Comparison of ENCODE assay signal across 20 mouse cellular contexts in genomic region chr6:97449806-97450205, GRCm38 (mm10).
A peak's percentile ranks its signal among the peaks of the same experiment; 100 is the strongest.
DNase-seq lines count a peak whose midpoint lies in the region; ATAC-seq and TF ChIP-seq lines count a peak whose summit lies in the region.
"Had no signal": no experiment of that assay in that cellular context is flagged by ENCODE, and none has a peak within 500 bp of the region (broad histone marks: within the 10 kb centered on the region; RNA-seq: fewer than 3 reads in every experiment).

No protein-coding gene starts in this region.

- H3K9ac ChIP-seq in heart, embryonic 12.5 days = no peak overlapping the region
- H3K9ac ChIP-seq in liver, adult 2 months (ENCODE audit: low read depth, low read length) = no peak overlapping the region
- no peak overlapping the region for H3K9ac ChIP-seq in liver, embryonic 11.5 days (ENCODE audit: low read depth, low read length)
- no peak overlapping the region for H3K9ac ChIP-seq in hindbrain, embryonic 16.5 days (ENCODE audit: low read depth, low read length)
- H3K9ac ChIP-seq: heart, embryonic 15.5 days; neural tube, embryonic 15.5 days had no signal

- no peak overlapping the region for H3K4me3 ChIP-seq in heart, embryonic 12.5 days
- no peak overlapping the region for H3K4me3 ChIP-seq in liver, adult 2 months (ENCODE audit: insufficient read depth, low read depth, low read length)
- no peak overlapping the region for H3K4me3 ChIP-seq in liver, embryonic 11.5 days (ENCODE audit: low read depth, low read length)
- no peak overlapping the region for H3K4me3 ChIP-seq in brown adipose tissue, adult 24 weeks (ENCODE audit: insufficient read depth, low read depth, low read length)
- no peak overlapping the region for H3K4me3 ChIP-seq in hindbrain, embryonic 16.5 days (ENCODE audit: low read length)
- H3K4me3 ChIP-seq: heart, embryonic 15.5 days; neural tube, embryonic 15.5 days had no signal

- no peak for TF ChIP-seq CTCF in liver, adult 2 months (IDR thresholded peaks at IDR 0.05; ENCODE audit: low read depth, low read length)

- DNase-seq in heart, adult 18-20 months = peak; percentile 55 to 78
- peak; percentile 46 for DNase-seq in liver, adult 2 months (ENCODE audit: extremely low read depth, low read depth, low spot score)
- DNase-seq in liver, embryonic 11.5 days (ENCODE audit: low spot score) = no peak
- peak; percentile 96 for DNase-seq in adipocyte (ENCODE audit: low spot score)
- DNase-seq: adrenal gland, adult 2 months; cerebellum, adult 11-12 months; cerebellum, postnatal 25 days; embryo, embryonic 11 days; gastrocnemius, postnatal 36 days; layer of hippocampus, postnatal 36 days; thymus, adult 2 months had no signal

- no peak overlapping the region for H3K4me2 ChIP-seq in heart, embryonic 12.5 days
- H3K4me2 ChIP-seq in liver, embryonic 11.5 days = no peak overlapping the region
- no peak overlapping the region for H3K4me2 ChIP-seq in hindbrain, embryonic 16.5 days (ENCODE audit: low read length)
- H3K4me2 ChIP-seq: heart, embryonic 15.5 days; neural tube, embryonic 15.5 days had no signal

- H3K36me3 ChIP-seq in heart, embryonic 12.5 days = no peaks in the 10 kb centered on the region
- no peaks in the 10 kb centered on the region for H3K36me3 ChIP-seq in liver, adult 2 months (ENCODE audit: control insufficient read depth, insufficient read depth, low read length)
- no peaks in the 10 kb centered on the region for H3K36me3 ChIP-seq in liver, embryonic 11.5 days (ENCODE audit: control insufficient read depth, insufficient read depth, low read length)
- H3K36me3 ChIP-seq in hindbrain, embryonic 16.5 days (ENCODE audit: control insufficient read depth, insufficient read depth, low read length) = no peaks in the 10 kb centered on the region
- H3K36me3 ChIP-seq: heart, embryonic 15.5 days; neural tube, embryonic 15.5 days had no signal

- H3K79me2 ChIP-seq in liver, adult 2 months (ENCODE audit: control insufficient read depth, insufficient read depth, low read length) = no peaks in the 10 kb centered on the region; the same call in 1 of the 2 replicates

- H3K27me3 ChIP-seq in heart, embryonic 12.5 days (replicated peaks) = no peaks in the 10 kb centered on the region
- no peaks in the 10 kb centered on the region for H3K27me3 ChIP-seq in liver, adult 2 months (ENCODE audit: control insufficient read depth, insufficient read depth, low read length)
- no peaks in the 10 kb centered on the region for H3K27me3 ChIP-seq in liver, embryonic 11.5 days (replicated peaks; ENCODE audit: control insufficient read depth, insufficient read depth, low read length)
- H3K27me3 ChIP-seq in hindbrain, embryonic 16.5 days (replicated peaks; ENCODE audit: control insufficient read depth, insufficient read depth, low read length) = no peaks in the 10 kb centered on the region
- H3K27me3 ChIP-seq: heart, embryonic 15.5 days; neural tube, embryonic 15.5 days had no signal

- TF ChIP-seq POLR2A in liver, adult 2 months (IDR thresholded peaks at IDR 0.05; ENCODE audit: extremely low read depth, insufficient read depth, low read length) = no peak

- no peak overlapping the region for H3K27ac ChIP-seq in heart, embryonic 12.5 days (ENCODE audit: poor library complexity, severe bottlenecking)
- no peak overlapping the region for H3K27ac ChIP-seq in liver, adult 2 months (replicated peaks; ENCODE audit: insufficient read depth, low read depth, low read length)
- H3K27ac ChIP-seq in liver, embryonic 11.5 days (ENCODE audit: low read depth, low read length) = no peak overlapping the region
- peak overlapping the region; percentile 46 for H3K27ac ChIP-seq in brown adipose tissue, adult 24 weeks (replicated peaks; ENCODE audit: low read depth, low read length)
- no peak overlapping the region for H3K27ac ChIP-seq in hindbrain, embryonic 16.5 days (ENCODE audit: low read depth, low read length)
- H3K27ac ChIP-seq: heart, embryonic 15.5 days; hindbrain, postnatal 0 days; neural tube, embryonic 15.5 days had no signal

- WGBS in heart, embryonic 12.5 days = 82% methylated on average over 2 of the region's 2 CpGs
- WGBS in liver, adult 2 months = 72% methylated on average over 2 of the region's 2 CpGs
- 82% methylated on average over 2 of the region's 2 CpGs for WGBS in liver, embryonic 11.5 days
- 84% methylated on average over 2 of the region's 2 CpGs for WGBS in hindbrain, embryonic 16.5 days

- no peak for ATAC-seq in heart, embryonic 12.5 days (ENCODE audit: insufficient number of reproducible peaks, low FRiP score)
- no peak for ATAC-seq in liver, embryonic 11.5 days (replicated peaks; ENCODE audit: low FRiP score)
- ATAC-seq in erythroid progenitor cell, adult 5-6 weeks (replicated peaks; ENCODE audit: low FRiP score, poor library complexity, severe bottlenecking) = no peak
- ATAC-seq in hindbrain, embryonic 16.5 days = no peak
- ATAC-seq: hindbrain, postnatal 0 days; intestine, postnatal 0 days; midbrain, embryonic 16.5 days had no signal

- H3K9me3 ChIP-seq in heart, embryonic 12.5 days (replicated peaks) = no peaks in the 10 kb centered on the region
- H3K9me3 ChIP-seq in liver, embryonic 11.5 days (ENCODE audit: control insufficient read depth, low read length) = no peaks in the 10 kb centered on the region
- no peaks in the 10 kb centered on the region for H3K9me3 ChIP-seq in hindbrain, embryonic 16.5 days (ENCODE audit: control insufficient read depth, low read length)
- H3K9me3 ChIP-seq: heart, embryonic 15.5 days; neural tube, embryonic 15.5 days had no signal

- peaks cover 18% of the 10 kb centered on the region for H3K4me1 ChIP-seq in heart, embryonic 12.5 days (replicated peaks)
- H3K4me1 ChIP-seq in liver, adult 2 months (ENCODE audit: control insufficient read depth, insufficient read depth, low read length) = peaks cover 15% of the 10 kb centered on the region
- H3K4me1 ChIP-seq in liver, embryonic 11.5 days (replicated peaks; ENCODE audit: control insufficient read depth, insufficient read depth, low read length) = no peaks in the 10 kb centered on the region
- peaks cover 7% of the 10 kb centered on the region; the same call in 1 of the 2 replicates for H3K4me1 ChIP-seq in brown adipose tissue, adult 24 weeks (ENCODE audit: control insufficient read depth, insufficient read depth, insufficient read length, low read length)
- H3K4me1 ChIP-seq in hindbrain, embryonic 16.5 days (ENCODE audit: control insufficient read depth, insufficient read depth, low read depth, low read length) = no peaks in the 10 kb centered on the region
- H3K4me1 ChIP-seq: neural tube, embryonic 15.5 days had no signal
